19 mouse cellular contexts compared by ENCODE assay signal in the genomic region with DNA sequence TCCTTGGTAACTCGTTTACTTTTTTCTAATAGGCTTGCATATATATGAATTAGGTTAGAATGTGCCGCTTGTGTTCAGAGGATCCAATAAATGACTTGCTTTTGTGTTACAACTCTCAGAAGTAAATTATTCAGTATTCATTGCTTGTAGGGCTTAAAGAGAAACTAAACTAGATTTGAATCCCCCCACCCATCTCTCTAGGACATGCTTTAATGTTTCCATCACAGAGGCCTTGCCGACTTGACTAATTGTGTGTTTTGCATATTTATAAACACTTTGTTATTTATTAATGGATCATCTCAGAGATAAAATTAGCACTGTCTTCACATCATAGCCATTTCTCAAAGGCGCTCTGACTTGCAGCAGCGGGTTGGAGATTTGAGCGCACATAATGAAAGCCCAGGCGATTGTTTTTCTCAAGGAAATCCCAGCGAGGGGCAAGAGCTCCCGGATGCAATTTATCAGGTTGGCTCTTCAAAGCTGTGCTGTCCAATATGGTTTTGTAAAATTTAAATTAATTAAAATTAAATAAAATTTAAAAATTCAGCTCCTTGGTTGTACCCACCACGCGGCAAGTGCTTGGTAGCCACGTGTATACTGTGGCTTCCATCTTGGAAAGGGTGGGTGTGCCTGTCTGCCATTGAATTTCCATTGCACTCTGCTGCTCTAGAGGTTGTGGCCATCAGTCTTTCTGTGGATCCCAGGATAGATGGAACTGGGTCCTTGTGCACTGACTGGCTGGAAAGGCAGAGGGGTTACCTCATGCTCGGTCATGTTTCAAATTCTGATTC.
DNase-seq lines count a peak whose midpoint lies in the region; ATAC-seq and TF ChIP-seq lines count a peak whose summit lies in the region.
"Had no signal": no experiment of that assay in that cellular context is flagged by ENCODE, and none has a peak within 500 bp of the region (broad histone marks: within the 10 kb centered on the region; RNA-seq: fewer than 3 reads in every experiment).

No protein-coding gene starts in this region.

- no peak overlapping the region for H3K27ac ChIP-seq in forebrain, embryonic 14.5 days (ENCODE audit: low read depth, low read length)
- H3K27ac ChIP-seq in forebrain, embryonic 10.5 days, result no peak overlapping the region
- no peak overlapping the region for H3K27ac ChIP-seq in hindbrain, embryonic 16.5 days (ENCODE audit: low read depth, low read length)
- no peak overlapping the region for H3K27ac ChIP-seq in hindbrain, embryonic 12.5 days
- no peak overlapping the region for H3K27ac ChIP-seq in midbrain, embryonic 15.5 days
- H3K27ac ChIP-seq: embryonic facial prominence, embryonic 13.5 days; heart, embryonic 10.5 days; intestine, embryonic 15.5 days had no signal

- H3K4me2 ChIP-seq in forebrain, embryonic 14.5 days (ENCODE audit: low read length), result no peak overlapping the region
- no peak overlapping the region for H3K4me2 ChIP-seq in hindbrain, embryonic 16.5 days (ENCODE audit: low read length)
- no peak overlapping the region for H3K4me2 ChIP-seq in hindbrain, embryonic 12.5 days (replicated peaks)
- H3K4me2 ChIP-seq in midbrain, embryonic 15.5 days, result no peak overlapping the region
- H3K4me2 ChIP-seq: embryonic facial prominence, embryonic 13.5 days; intestine, embryonic 15.5 days had no signal

- DNase-seq in forebrain, embryonic 14.5 days (ENCODE audit: low spot score), result peak; percentile 38
- no peak for DNase-seq in forebrain, embryonic 10.5 days (ENCODE audit: extremely low spot score, low spot score)
- peak; percentile 66 for DNase-seq in brain, embryonic 14.5 days (ENCODE audit: low read depth)
- DNase-seq in gastrocnemius, postnatal 4 days (ENCODE audit: low spot score in 2 of 2), result no peak
- DNase-seq in frontal cortex, postnatal 25 days (ENCODE audit: low spot score in 2 of 2), result no peak
- DNase-seq: adrenal gland, postnatal 10 days; cerebellum, adult 18-20 months; cerebellum, adult 9-11 months; cerebellum, postnatal 36 days; gastrocnemius, postnatal 36 days; heart, adult 18-20 months; heart, postnatal 10 days; heart, postnatal 4 days had no signal

- no peaks in the 10 kb centered on the region for H3K27me3 ChIP-seq in forebrain, embryonic 14.5 days (replicated peaks; ENCODE audit: control insufficient read depth, insufficient read depth, low read length)
- H3K27me3 ChIP-seq in forebrain, embryonic 10.5 days (ENCODE audit: poor library complexity, severe bottlenecking), result no peaks in the 10 kb centered on the region
- no peaks in the 10 kb centered on the region for H3K27me3 ChIP-seq in hindbrain, embryonic 16.5 days (replicated peaks; ENCODE audit: control insufficient read depth, insufficient read depth, low read length)
- H3K27me3 ChIP-seq in hindbrain, embryonic 12.5 days, result no peaks in the 10 kb centered on the region
- no peaks in the 10 kb centered on the region for H3K27me3 ChIP-seq in midbrain, embryonic 15.5 days (replicated peaks)
- H3K27me3 ChIP-seq: embryonic facial prominence, embryonic 13.5 days; intestine, embryonic 15.5 days had no signal

- TF ChIP-seq POLR2A in brain, embryonic 14.5 days (IDR thresholded peaks at IDR 0.05; ENCODE audit: borderline replicate concordance, extremely low read depth, insufficient read depth, insufficient read length, poor library complexity, severe bottlenecking), result no peak

- peak; percentile 42 for ATAC-seq in forebrain, embryonic 14.5 days
- ATAC-seq in hindbrain, embryonic 16.5 days, result 0 out of 2 replicates have a peak, but pooled peaks have one; percentile 34
- ATAC-seq in hindbrain, embryonic 12.5 days (ENCODE audit: low FRiP score), result no peak
- ATAC-seq in midbrain, embryonic 15.5 days (replicated peaks), result peak; percentile 66
- ATAC-seq: intestine, embryonic 15.5 days had no signal

- 66% methylated on average over 13 of the region's 13 CpGs for WGBS in forebrain, embryonic 14.5 days
- WGBS in forebrain, embryonic 10.5 days, result 93% methylated on average over 13 of the region's 13 CpGs
- WGBS in hindbrain, embryonic 16.5 days, result 64% methylated on average over 13 of the region's 13 CpGs
- 81% methylated on average over 13 of the region's 13 CpGs for WGBS in hindbrain, embryonic 12.5 days
- WGBS in midbrain, embryonic 15.5 days, result 66% methylated on average over 13 of the region's 13 CpGs

- no peak for TF ChIP-seq CTCF in brain, embryonic 14.5 days (IDR thresholded peaks at IDR 0.05; ENCODE audit: borderline replicate concordance, extremely low read depth, insufficient read depth, insufficient read length)

- H3K4me1 ChIP-seq in forebrain, embryonic 14.5 days (ENCODE audit: control insufficient read depth, insufficient read depth, low read length), result 0 out of 2 replicates have a peak, but pooled peaks cover 4% of the 10 kb centered on the region
- H3K4me1 ChIP-seq in forebrain, embryonic 10.5 days, result no peaks in the 10 kb centered on the region
- no peaks in the 10 kb centered on the region; the same call in 1 of the 2 replicates for H3K4me1 ChIP-seq in hindbrain, embryonic 16.5 days (ENCODE audit: control insufficient read depth, insufficient read depth, low read depth, low read length)
- no peaks in the 10 kb centered on the region for H3K4me1 ChIP-seq in hindbrain, embryonic 12.5 days
- H3K4me1 ChIP-seq in midbrain, embryonic 15.5 days, result peaks cover 6% of the 10 kb centered on the region; the same call in 1 of the 2 replicates
- H3K4me1 ChIP-seq: heart, embryonic 10.5 days; intestine, embryonic 15.5 days had no signal

- no peaks in the 10 kb centered on the region for H3K36me3 ChIP-seq in forebrain, embryonic 14.5 days (ENCODE audit: control insufficient read depth, insufficient read depth, low read length)
- no peaks in the 10 kb centered on the region for H3K36me3 ChIP-seq in forebrain, embryonic 10.5 days (replicated peaks)
- H3K36me3 ChIP-seq in hindbrain, embryonic 16.5 days (ENCODE audit: control insufficient read depth, insufficient read depth, low read length), result no peaks in the 10 kb centered on the region
- H3K36me3 ChIP-seq in hindbrain, embryonic 12.5 days, result no peaks in the 10 kb centered on the region
- no peaks in the 10 kb centered on the region for H3K36me3 ChIP-seq in midbrain, embryonic 15.5 days (replicated peaks)
- H3K36me3 ChIP-seq: embryonic facial prominence, embryonic 13.5 days; heart, embryonic 10.5 days; intestine, embryonic 15.5 days had no signal

- H3K9me3 ChIP-seq in forebrain, embryonic 14.5 days (replicated peaks; ENCODE audit: control insufficient read depth, low read length), result no peaks in the 10 kb centered on the region
- H3K9me3 ChIP-seq in forebrain, embryonic 10.5 days, result no peaks in the 10 kb centered on the region
- H3K9me3 ChIP-seq in hindbrain, embryonic 16.5 days (ENCODE audit: control insufficient read depth, low read length), result no peaks in the 10 kb centered on the region
- no peaks in the 10 kb centered on the region for H3K9me3 ChIP-seq in hindbrain, embryonic 12.5 days (replicated peaks)
- no peaks in the 10 kb centered on the region for H3K9me3 ChIP-seq in midbrain, embryonic 15.5 days
- H3K9me3 ChIP-seq: embryonic facial prominence, embryonic 13.5 days; heart, embryonic 10.5 days; intestine, embryonic 15.5 days had no signal

- no peak overlapping the region for H3K4me3 ChIP-seq in forebrain, embryonic 14.5 days (ENCODE audit: low read depth, low read length)
- no peak overlapping the region for H3K4me3 ChIP-seq in forebrain, embryonic 10.5 days
- H3K4me3 ChIP-seq in hindbrain, embryonic 16.5 days (ENCODE audit: low read length), result no peak overlapping the region
- H3K4me3 ChIP-seq in hindbrain, embryonic 12.5 days, result no peak overlapping the region
- no peak overlapping the region for H3K4me3 ChIP-seq in midbrain, embryonic 15.5 days
- H3K4me3 ChIP-seq: embryonic facial prominence, embryonic 13.5 days; heart, embryonic 10.5 days; intestine, embryonic 15.5 days had no signal

- H3K9ac ChIP-seq in forebrain, embryonic 14.5 days (ENCODE audit: low read length), result no peak overlapping the region
- no peak overlapping the region for H3K9ac ChIP-seq in hindbrain, embryonic 16.5 days (ENCODE audit: low read depth, low read length)
- no peak overlapping the region for H3K9ac ChIP-seq in hindbrain, embryonic 12.5 days
- H3K9ac ChIP-seq in midbrain, embryonic 15.5 days, result no peak overlapping the region
- H3K9ac ChIP-seq: embryonic facial prominence, embryonic 13.5 days; intestine, embryonic 15.5 days had no signal

Comparison
In these comparisons a context has a peak if more than half of its experiments do, and no peak if none do; other contexts are left out.
1. DNase-seq: peak in forebrain, embryonic 14.5 days (single experiment) and brain, embryonic 14.5 days (single experiment); none in forebrain, embryonic 10.5 days (single experiment), gastrocnemius, postnatal 4 days (0 of 2) and frontal cortex, postnatal 25 days (0 of 2).